Mouse (Mus musculus): ENCODE results near the gene Pik3r3. TPM values are rescaled to one million over a fixed set of nuclear protein-coding genes. Genes with fewer than 3 reads are reported as not detected.

Pik3r3 gene
- total RNA-seq, 2 experiments from 2014 or later = 0.52 to 3.4 TPM

DNA sequence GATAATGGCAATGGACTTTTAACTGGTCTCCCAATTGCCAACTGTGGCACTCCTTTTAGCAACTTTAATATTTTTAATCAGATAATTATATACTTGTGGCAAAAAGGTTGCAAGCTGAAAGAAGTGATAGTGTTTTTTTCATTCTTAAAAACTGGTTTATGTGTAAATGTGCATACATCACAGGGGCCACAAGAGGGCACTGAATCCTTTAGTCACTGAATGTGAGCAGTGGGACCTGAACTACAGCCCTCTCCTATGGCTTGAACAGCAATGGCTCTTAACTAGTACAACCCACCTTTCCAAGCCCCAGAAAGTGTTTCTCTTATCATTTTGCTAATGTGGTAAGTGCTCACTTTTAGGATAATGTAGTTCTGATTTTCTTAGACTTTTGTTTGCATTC lies 120.7 kb downstream of the Pik3r3 start:
- peak; percentile 87 for ATAC-seq (replicated peaks; ENCODE audit: low FRiP score, low TSS enrichment, poor library complexity, severe bottlenecking)

DNA sequence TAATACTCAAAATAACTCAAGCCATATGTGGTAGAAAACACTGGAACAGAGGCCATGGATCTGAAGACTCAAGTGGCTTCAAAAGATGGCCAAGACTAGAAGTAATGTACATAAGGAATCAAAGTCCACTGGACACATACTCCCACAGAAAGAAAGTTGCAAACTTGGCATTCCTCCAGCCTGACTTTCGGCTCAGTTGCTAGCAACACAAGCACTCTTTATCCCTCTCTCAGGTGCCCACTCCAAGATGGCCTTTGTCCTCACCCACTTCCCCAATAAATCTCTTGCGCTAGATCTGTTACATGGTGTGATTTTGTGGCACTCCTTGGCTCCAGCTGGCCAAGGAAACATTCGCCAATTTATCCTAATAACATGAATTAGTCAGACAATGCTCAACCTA lies 131.1 kb downstream of the Pik3r3 start:
- ATAC-seq (replicated peaks; ENCODE audit: low FRiP score, low TSS enrichment, poor library complexity, severe bottlenecking) = no peak

Other genes with a start within 250 kb of the Pik3r3 start
- gene Faah, start 203.7 kb upstream of the Pik3r3 start, total RNA-seq (2014; fragmentation: Nextera tagmentation) = 1.4 and 5.0 TPM in 2 replicates
- 0.85 and 2.3 TPM in 2 replicates for gene Faah, start 203.7 kb upstream of the Pik3r3 start, total RNA-seq (2017)
- 11.5 and 12.5 TPM in 2 replicates for gene Nsun4, start 167.7 kb upstream of the Pik3r3 start, total RNA-seq (2014; fragmentation: Nextera tagmentation)
- 11.2 and 12.5 TPM in 2 replicates for gene Nsun4, start 167.7 kb upstream of the Pik3r3 start, total RNA-seq (2017)
- 1,038 and 1,202 TPM in 2 replicates for gene Uqcrh, start 146.5 kb upstream of the Pik3r3 start, total RNA-seq (2014; fragmentation: Nextera tagmentation)
- gene Uqcrh, start 146.5 kb upstream of the Pik3r3 start, total RNA-seq (2017) = 483 and 550 TPM in 2 replicates
- 29.8 and 30.8 TPM in 2 replicates for gene Lrrc41, start 146.3 kb upstream of the Pik3r3 start, total RNA-seq (2014; fragmentation: Nextera tagmentation)
- gene Lrrc41, start 146.3 kb upstream of the Pik3r3 start, total RNA-seq (2017) = 16.4 and 20.6 TPM in 2 replicates
- 49.4 and 50.1 TPM in 2 replicates for gene Rad54l, start 97.9 kb upstream of the Pik3r3 start, total RNA-seq (2014; fragmentation: Nextera tagmentation)
- 23.0 and 35.2 TPM in 2 replicates for gene Rad54l, start 97.9 kb upstream of the Pik3r3 start, total RNA-seq (2017)
- 26.4 and 31.7 TPM in 2 replicates for gene Pomgnt1, start 97.8 kb upstream of the Pik3r3 start, total RNA-seq (2014; fragmentation: Nextera tagmentation)
- gene Pomgnt1, start 97.8 kb upstream of the Pik3r3 start, total RNA-seq (2017) = 15.0 and 26.1 TPM in 2 replicates
- not detected in 2 replicates for gene Lurap1, start 70.3 kb upstream of the Pik3r3 start, total RNA-seq (2014; fragmentation: Nextera tagmentation)
- 0.14 and 0.15 TPM in 2 replicates for gene Lurap1, start 70.3 kb upstream of the Pik3r3 start, total RNA-seq (2017)
- not detected in 2 replicates for gene Tspan1, start 54.0 kb upstream of the Pik3r3 start, total RNA-seq (2014; fragmentation: Nextera tagmentation)
- not detected in 2 replicates for gene Tspan1, start 54.0 kb upstream of the Pik3r3 start, total RNA-seq (2017)
- not detected in 2 replicates for gene 1700042G07Rik, start 48.2 kb upstream of the Pik3r3 start, total RNA-seq (2014; fragmentation: Nextera tagmentation)
- gene 1700042G07Rik, start 48.2 kb upstream of the Pik3r3 start, total RNA-seq (2017) = not detected in 2 replicates
- gene Gm49337, start 48.2 kb upstream of the Pik3r3 start, total RNA-seq (2014; fragmentation: Nextera tagmentation) = not detected in 2 replicates
- not detected in 2 replicates for gene Gm49337, start 48.2 kb upstream of the Pik3r3 start, total RNA-seq (2017)
- 32.2 and 47.0 TPM in 2 replicates for gene Mast2, start 242.6 kb downstream of the Pik3r3 start, total RNA-seq (2014; fragmentation: Nextera tagmentation)
- gene Mast2, start 242.6 kb downstream of the Pik3r3 start, total RNA-seq (2017) = 7.8 and 32.7 TPM in 2 replicates